ENCODE assay signal across 10 mouse cellular contexts in genomic region chr9:44133287-44133686, GRCm38 (mm10). TPM values are rescaled to one million over a fixed set of nuclear protein-coding genes. Genes with fewer than 3 reads are reported as not detected.
DNase-seq lines count a peak whose midpoint lies in the region; ATAC-seq lines count a peak whose summit lies in the region.
"Had no signal": no experiment of that assay in that cellular context is flagged by ENCODE, and none has a peak within 500 bp of the region (broad histone marks: within the 10 kb centered on the region; RNA-seq: fewer than 3 reads in every experiment).

No protein-coding gene starts in this region.

- H3K4me2 ChIP-seq in forebrain, embryonic 11.5 days (ENCODE audit: low read depth, low read length, severe bottlenecking), result no peak overlapping the region
- peak overlapping the region; percentile 93 for H3K4me2 ChIP-seq in neural tube, embryonic 12.5 days (replicated peaks)
- peak overlapping the region; percentile 87; the same call in 1 of the 2 replicates for H3K4me2 ChIP-seq in limb, embryonic 15.5 days

- H3K36me3 ChIP-seq in forebrain, embryonic 10.5 days (replicated peaks), result 0 out of 2 replicates have a peak, but pooled peaks cover 2% of the 10 kb centered on the region
- H3K36me3 ChIP-seq in forebrain, embryonic 11.5 days (ENCODE audit: control insufficient read depth, insufficient read depth, low read length), result no peaks in the 10 kb centered on the region
- H3K36me3 ChIP-seq in neural tube, embryonic 12.5 days, result no peaks in the 10 kb centered on the region
- H3K36me3 ChIP-seq in limb, embryonic 15.5 days, result peaks cover 14% of the 10 kb centered on the region; the same call in 1 of the 2 replicates

- H3K27ac ChIP-seq in forebrain, embryonic 10.5 days, result peak overlapping the region; percentile 74
- H3K27ac ChIP-seq in forebrain, embryonic 11.5 days (ENCODE audit: low read depth, low read length), result no peak overlapping the region
- no peak overlapping the region for H3K27ac ChIP-seq in neural tube, embryonic 12.5 days
- peak overlapping the region; percentile 50 for H3K27ac ChIP-seq in limb, embryonic 15.5 days
- H3K27ac ChIP-seq: macrophage had no signal

- no peak for DNase-seq in forebrain, embryonic 10.5 days (ENCODE audit: extremely low spot score, low spot score)
- no peak for DNase-seq in forebrain, embryonic 11.5 days (ENCODE audit: low spot score)
- no peak for DNase-seq in neural tube, embryonic 10.5 days (ENCODE audit: extremely low spot score, low spot score)
- DNase-seq in adrenal gland, postnatal 25 days, result no peak
- no peak for DNase-seq in testis, postnatal 14 days (ENCODE audit: low spot score)

- ATAC-seq in forebrain, embryonic 11.5 days (replicated peaks; ENCODE audit: low FRiP score), result no peak
- ATAC-seq in neural tube, embryonic 12.5 days (ENCODE audit: low FRiP score, low read depth), result no peak
- no peak for ATAC-seq in limb, embryonic 15.5 days (ENCODE audit: insufficient number of reproducible peaks, low FRiP score, low TSS enrichment, low read depth)
- ATAC-seq in CD4-positive, CD25-positive, alpha-beta regulatory T cell, adult 4 months, result no peak

- no peaks in the 10 kb centered on the region for H3K9me3 ChIP-seq in forebrain, embryonic 10.5 days
- H3K9me3 ChIP-seq in forebrain, embryonic 11.5 days (ENCODE audit: control insufficient read depth, low read length), result no peaks in the 10 kb centered on the region
- no peaks in the 10 kb centered on the region for H3K9me3 ChIP-seq in neural tube, embryonic 12.5 days
- no peaks in the 10 kb centered on the region for H3K9me3 ChIP-seq in limb, embryonic 15.5 days

- peaks cover 75% of the 10 kb centered on the region for H3K4me1 ChIP-seq in forebrain, embryonic 10.5 days
- H3K4me1 ChIP-seq in forebrain, embryonic 11.5 days (replicated peaks; ENCODE audit: control insufficient read depth, insufficient read depth, low read length), result peaks cover 18% of the 10 kb centered on the region
- H3K4me1 ChIP-seq in neural tube, embryonic 12.5 days, result peaks cover 52% of the 10 kb centered on the region
- H3K4me1 ChIP-seq in limb, embryonic 15.5 days, result peaks cover 57% of the 10 kb centered on the region

- peaks cover 80% of the 10 kb centered on the region for H3K27me3 ChIP-seq in forebrain, embryonic 10.5 days (ENCODE audit: poor library complexity, severe bottlenecking)
- H3K27me3 ChIP-seq in forebrain, embryonic 11.5 days (ENCODE audit: control insufficient read depth, insufficient read depth, low read length), result peaks cover 22% of the 10 kb centered on the region
- peaks cover 64% of the 10 kb centered on the region for H3K27me3 ChIP-seq in neural tube, embryonic 12.5 days (replicated peaks)
- H3K27me3 ChIP-seq in limb, embryonic 15.5 days, result peaks cover 10% of the 10 kb centered on the region; the same call in 1 of the 2 replicates

- H3K4me3 ChIP-seq in forebrain, embryonic 10.5 days, result peak overlapping the region; percentile 63
- no peak overlapping the region for H3K4me3 ChIP-seq in forebrain, embryonic 11.5 days (ENCODE audit: low read depth, low read length)
- H3K4me3 ChIP-seq in neural tube, embryonic 12.5 days, result no peak overlapping the region; the same call in none of the 2 replicates
- peak overlapping the region; percentile 64; the same call in 1 of the 2 replicates for H3K4me3 ChIP-seq in limb, embryonic 15.5 days

- WGBS in forebrain, embryonic 10.5 days, result 8% methylated on average over 2 of the region's 2 CpGs
- 24% methylated on average over 2 of the region's 2 CpGs for WGBS in forebrain, embryonic 11.5 days
- 15% methylated on average over 2 of the region's 2 CpGs for WGBS in neural tube, embryonic 12.5 days
- WGBS in limb, embryonic 15.5 days, result 16% methylated on average over 2 of the region's 2 CpGs

- H3K9ac ChIP-seq in forebrain, embryonic 11.5 days (ENCODE audit: low read length), result no peak overlapping the region
- H3K9ac ChIP-seq in neural tube, embryonic 12.5 days, result 0 out of 2 replicates have a peak overlapping the region, but pooled peaks have one; percentile 29
- no peak overlapping the region for H3K9ac ChIP-seq in limb, embryonic 15.5 days

RNA-seq across cellular contexts. Expression of gene Mcam, which starts 1.0 kb away (rescaled TPM):
- 10.1 and 11.4 TPM in 2 replicates for polyA plus RNA-seq in forebrain, embryonic 10.5 days (2016; fragmentation: Nextera tagmentation; extraction: Ambion mirVana)
- polyA plus RNA-seq in forebrain, embryonic 11.5 days (2014; fragmentation: Nextera tagmentation; extraction: Ambion mirVana), result 12.9 and 14.8 TPM in 2 replicates
- polyA plus RNA-seq in neural tube, embryonic 12.5 days (2016; fragmentation: Nextera tagmentation; extraction: Ambion mirVana), result 19.2 and 19.4 TPM in 2 replicates
- 41.5 and 47.3 TPM in 2 replicates for polyA plus RNA-seq in limb, embryonic 15.5 days (2015; fragmentation: Nextera tagmentation; extraction: Ambion mirVana)
- total RNA-seq in adrenal gland, postnatal 25 days (2021), result 32.2 and 32.9 TPM in 2 replicates
- polyA plus RNA-seq in CD4-positive, CD25-positive, alpha-beta regulatory T cell, adult 4 months (2017; shearing (Covaris generic)), result under 1 TPM in 1 of 2 experiments, not detected in 1; 0.34 TPM
- polyA plus RNA-seq: macrophage had no signal

RNA-seq across cellular contexts. Expression of gene Rnf26, which starts 20.0 kb away (rescaled TPM):
- 79.5 and 81.5 TPM in 2 replicates for polyA plus RNA-seq in forebrain, embryonic 10.5 days (2016; fragmentation: Nextera tagmentation; extraction: Ambion mirVana)
- 82.3 and 85.2 TPM in 2 replicates for polyA plus RNA-seq in forebrain, embryonic 11.5 days (2014; fragmentation: Nextera tagmentation; extraction: Ambion mirVana)
- polyA plus RNA-seq in neural tube, embryonic 12.5 days (2016; fragmentation: Nextera tagmentation; extraction: Ambion mirVana), result 57.4 and 59.2 TPM in 2 replicates
- polyA plus RNA-seq in limb, embryonic 15.5 days (2015; fragmentation: Nextera tagmentation; extraction: Ambion mirVana), result 61.9 and 70.5 TPM in 2 replicates
- total RNA-seq in adrenal gland, postnatal 25 days (2021), result 30.3 and 36.4 TPM in 2 replicates
- 1 to 10 TPM; 4.9 to 5.0 TPM for polyA plus RNA-seq in CD4-positive, CD25-positive, alpha-beta regulatory T cell, adult 4 months (2017; shearing (Covaris generic))

RNA-seq across cellular contexts. Expression of gene Gm49380, which starts 20.0 kb away (rescaled TPM):
- polyA plus RNA-seq in forebrain, embryonic 10.5 days (2016; fragmentation: Nextera tagmentation; extraction: Ambion mirVana), result 0.06 and 0.36 TPM in 2 replicates
- 0.97 TPM in 1 of 2 replicates, not detected in the other for polyA plus RNA-seq in forebrain, embryonic 11.5 days (2014; fragmentation: Nextera tagmentation; extraction: Ambion mirVana)
- 0.18 and 0.51 TPM in 2 replicates for polyA plus RNA-seq in neural tube, embryonic 12.5 days (2016; fragmentation: Nextera tagmentation; extraction: Ambion mirVana)
- polyA plus RNA-seq in limb, embryonic 15.5 days (2015; fragmentation: Nextera tagmentation; extraction: Ambion mirVana), result 0.27 and 0.28 TPM in 2 replicates
- 0.82 and 1.5 TPM in 2 replicates for total RNA-seq in adrenal gland, postnatal 25 days (2021)
- not detected for polyA plus RNA-seq in CD4-positive, CD25-positive, alpha-beta regulatory T cell, adult 4 months (2017; shearing (Covaris generic))

RNA-seq across cellular contexts. Expression of gene C1qtnf5, which starts 26.2 kb away (rescaled TPM):
- polyA plus RNA-seq in forebrain, embryonic 10.5 days (2016; fragmentation: Nextera tagmentation; extraction: Ambion mirVana), result not detected in 2 replicates
- 0.47 and 0.79 TPM in 2 replicates for polyA plus RNA-seq in forebrain, embryonic 11.5 days (2014; fragmentation: Nextera tagmentation; extraction: Ambion mirVana)
- polyA plus RNA-seq in neural tube, embryonic 12.5 days (2016; fragmentation: Nextera tagmentation; extraction: Ambion mirVana), result 0.43 and 0.74 TPM in 2 replicates
- 8.5 and 9.4 TPM in 2 replicates for polyA plus RNA-seq in limb, embryonic 15.5 days (2015; fragmentation: Nextera tagmentation; extraction: Ambion mirVana)
- total RNA-seq in adrenal gland, postnatal 25 days (2021), result 9.9 and 10.9 TPM in 2 replicates
- not detected for polyA plus RNA-seq in CD4-positive, CD25-positive, alpha-beta regulatory T cell, adult 4 months (2017; shearing (Covaris generic))
- polyA plus RNA-seq: macrophage had no signal

RNA-seq across cellular contexts. Expression of gene Mfrp, which starts 31.8 kb away (rescaled TPM):
- polyA plus RNA-seq in forebrain, embryonic 10.5 days (2016; fragmentation: Nextera tagmentation; extraction: Ambion mirVana), result 0.15 and 0.26 TPM in 2 replicates
- polyA plus RNA-seq in forebrain, embryonic 11.5 days (2014; fragmentation: Nextera tagmentation; extraction: Ambion mirVana), result 0.11 TPM in 1 of 2 replicates, not detected in the other
- polyA plus RNA-seq in neural tube, embryonic 12.5 days (2016; fragmentation: Nextera tagmentation; extraction: Ambion mirVana), result 0.18 TPM in 1 of 2 replicates, not detected in the other
- polyA plus RNA-seq in limb, embryonic 15.5 days (2015; fragmentation: Nextera tagmentation; extraction: Ambion mirVana), result 0.10 and 0.20 TPM in 2 replicates
- total RNA-seq in adrenal gland, postnatal 25 days (2021), result not detected in 2 replicates
- polyA plus RNA-seq in CD4-positive, CD25-positive, alpha-beta regulatory T cell, adult 4 months (2017; shearing (Covaris generic)), result not detected
- total RNA-seq: adrenal gland, postnatal 14 days had no signal
- polyA plus RNA-seq: macrophage had no signal

Comparison
In these comparisons a context has a peak if more than half of its experiments do, and no peak if none do; other contexts are left out.
1. H3K27ac ChIP-seq: peak in forebrain, embryonic 10.5 days (single experiment) and limb, embryonic 15.5 days (single experiment); none in forebrain, embryonic 11.5 days (single experiment) and neural tube, embryonic 12.5 days (single experiment).
2. H3K4me3 ChIP-seq: peak in forebrain, embryonic 10.5 days (single experiment) and limb, embryonic 15.5 days (single experiment); none in forebrain, embryonic 11.5 days (single experiment) and neural tube, embryonic 12.5 days (single experiment).